Mouse (Mus musculus) small intestine, adult 2 months (tissue): ENCODE measurements around the gene Krt87.

Experiments used
- CTCF ChIP-seq: fragments of 200-500 bp; IDR thresholded peaks from 2 replicates; pipeline ENCODE4 v1.5.1; 2012; ENCODE audit warnings: low read depth, mild to moderate bottlenecking, control low read depth, inconsistent platforms, low read length, moderate library complexity, mixed read lengths; ENCODE audit not compliant: insufficient replicate concordance, insufficient read length; ENCODE audit errors: extremely low read depth
- POLR2A ChIP-seq: fragments of 200-500 bp; IDR thresholded peaks from 2 replicates; pipeline ENCODE4 v1.6.1; 2012; ENCODE audit warnings: low read depth, mild to moderate bottlenecking, control low read depth, inconsistent platforms, low read length, moderate library complexity

GRCm38 (mm10) chr15:101394908-101395307 lies 43.7 kb downstream of the Krt87 start:
- TF ChIP-seq POLR2A (no peak), CTCF (peak; percentile 21; the same call in 1 of the 2 replicates)
